16 mouse cellular contexts compared by ENCODE assay signal in genomic region chr7:67287456-67287855, GRCm38 (mm10).
A peak's percentile ranks its signal among the peaks of the same experiment; 100 is the strongest.
DNase-seq lines count a peak whose midpoint lies in the region; ATAC-seq lines count a peak whose summit lies in the region.
"Had no signal": no experiment of that assay in that cellular context is flagged by ENCODE, and none has a peak within 500 bp of the region (broad histone marks: within the 10 kb centered on the region; RNA-seq: fewer than 3 reads in every experiment).

No protein-coding gene starts in this region.

- no peak overlapping the region for H3K4me3 ChIP-seq in stomach, embryonic 16.5 days (replicated peaks; ENCODE audit: low read length)
- H3K4me3 ChIP-seq: heart, adult 2 months; layer of hippocampus, adult 2 months; liver, embryonic 15.5 days had no signal

- H3K27me3 ChIP-seq in stomach, embryonic 16.5 days (ENCODE audit: control insufficient read depth, insufficient read depth, low read length), result no peaks in the 10 kb centered on the region
- H3K27me3 ChIP-seq: liver, embryonic 15.5 days had no signal

- DNase-seq in adrenal gland, adult (ENCODE audit: inconsistent age in 2 of 2, low spot score in 1 of 2), result peak; percentile 64 to 78
- no peak for DNase-seq in adrenal gland, postnatal 4 days (ENCODE audit: low spot score in 2 of 2)
- DNase-seq in right cerebral cortex, adult 18-20 months, result peak; percentile 37
- DNase-seq in right cerebral cortex, postnatal 36 days (ENCODE audit: low spot score in 2 of 2), result no peak
- DNase-seq in adrenal gland, postnatal 36 days, result peak; percentile 66 to 69
- DNase-seq in cerebellum, postnatal 25 days, result no peak
- DNase-seq in layer of hippocampus, postnatal 36 days, result no peak
- DNase-seq: cerebellum, adult 18-20 months; embryo, embryonic 11 days; heart, adult 2 months; kidney, adult 2 months; left cerebral cortex, postnatal 4 days; right cerebral cortex, postnatal 25 days had no signal

- no peaks in the 10 kb centered on the region for H3K9me3 ChIP-seq in stomach, embryonic 16.5 days (replicated peaks; ENCODE audit: control insufficient read depth, low read length)
- H3K9me3 ChIP-seq: liver, embryonic 15.5 days had no signal

- H3K27ac ChIP-seq in stomach, embryonic 16.5 days (ENCODE audit: low read length), result peak overlapping the region; percentile 80
- H3K27ac ChIP-seq: heart, adult 2 months; layer of hippocampus, adult 2 months; liver, embryonic 15.5 days had no signal

- H3K36me3 ChIP-seq in stomach, embryonic 16.5 days (ENCODE audit: control insufficient read depth, insufficient read depth, low read length), result no peaks in the 10 kb centered on the region
- H3K36me3 ChIP-seq: liver, embryonic 15.5 days had no signal

- 0 out of 2 replicates have a peak, but pooled peaks cover 2% of the 10 kb centered on the region for H3K4me1 ChIP-seq in stomach, embryonic 16.5 days (ENCODE audit: control insufficient read depth, insufficient read depth, low read length)
- H3K4me1 ChIP-seq: liver, embryonic 15.5 days had no signal

- H3K9ac ChIP-seq in stomach, embryonic 16.5 days (ENCODE audit: low read length), result no peak overlapping the region
- H3K9ac ChIP-seq: liver, embryonic 15.5 days had no signal

- WGBS in stomach, embryonic 16.5 days, result 67% methylated on average over 4 of the region's 4 CpGs

- no peak overlapping the region for H3K4me2 ChIP-seq in stomach, embryonic 16.5 days (ENCODE audit: low read depth, low read length)
- H3K4me2 ChIP-seq: liver, embryonic 15.5 days had no signal

- ATAC-seq in stomach, embryonic 16.5 days (ENCODE audit: insufficient read depth, low FRiP score), result peak; percentile 93

Comparison
In these comparisons a context has a peak if more than half of its experiments do, and no peak if none do; other contexts are left out.
1. DNase-seq: peak in adrenal gland, adult (2 of 2), right cerebral cortex, adult 18-20 months (single experiment) and adrenal gland, postnatal 36 days (2 of 2); none in adrenal gland, postnatal 4 days (0 of 2), right cerebral cortex, postnatal 36 days (0 of 2), cerebellum, postnatal 25 days (0 of 2) and layer of hippocampus, postnatal 36 days (0 of 2).